Mouse (Mus musculus) liver, embryonic 14.5 days (tissue): ENCODE results near the gene Gmnn. TPM values are rescaled to one million over a fixed set of nuclear protein-coding genes. Genes with fewer than 3 reads are reported as not detected.
"Not testable (repeated sequence)": the region's sequence is repeated elsewhere in the genome, so short reads cannot be mapped to it uniquely, and the experiment has no call there.

ENCODE experiments used
- ATAC-seq: fragments of 200-750 bp; cut with Nextera tagmentation; 2 replicates; pipeline ENCODE4 v1.8.0; 2017; ENCODE audit warnings: moderate number of reproducible peaks, mild to moderate bottlenecking, moderate library complexity; ENCODE audit not compliant: insufficient read depth
- DNase-seq, 3 experiments: peaks; one replicate each; pipeline ENCODE4 v3.0.0-alpha.2; 2012 to 2013; ENCODE audit warnings: low read depth in 3 of 3, low spot score in 3 of 3
- H3K27ac ChIP-seq: fragments of 300-500 bp; sonication (generic); 2 replicates; pipeline ENCODE4 v1.5.1; 2014; ENCODE audit warnings: moderate library complexity, mild to moderate bottlenecking, control low read depth, inconsistent platforms
- H3K27me3 ChIP-seq: fragments of 300-500 bp; sonication (generic); 2 replicates; pipeline ENCODE4 v1.6.1; 2014; ENCODE audit warnings: mild to moderate bottlenecking, low read length, moderate library complexity; ENCODE audit not compliant: control insufficient read depth, insufficient read depth
- H3K36me3 ChIP-seq: fragments of 300-500 bp; sonication (generic); replicated peaks from 2 replicates; pipeline ENCODE4 v1.6.1; 2014; ENCODE audit warnings: low read depth; ENCODE audit not compliant: control insufficient read depth, insufficient read depth
- H3K4me1 ChIP-seq, 2 experiments: fragments of 200-500 bp in 1 of 2; fragments of 300-500 bp in 1 of 2; sonication (generic) in 1 of 2; replicated peaks; 2 replicates each; pipeline ENCODE4 v1.6.1; 2012 to 2014; ENCODE audit warnings: antibody characterized with exemption in 1 of 2, inconsistent platforms in 1 of 2, low read length in 1 of 2; ENCODE audit not compliant: control insufficient read depth in 2 of 2, insufficient read depth in 2 of 2
- H3K4me2 ChIP-seq: fragments of 300-500 bp; sonication (generic); 2 replicates; pipeline ENCODE4 v1.6.1; 2014; ENCODE audit warnings: low read depth, mild to moderate bottlenecking, control low read depth, moderate library complexity
- H3K4me3 ChIP-seq, 2 experiments: fragments of 200-500 bp in 1 of 2; fragments of 300-500 bp in 1 of 2; sonication (generic) in 1 of 2; 2 replicates each; pipeline ENCODE4 v1.5.1; 2012 to 2014; ENCODE audit warnings: low read depth in 2 of 2, low read length in 2 of 2, mild to moderate bottlenecking in 2 of 2, control low read depth in 1 of 2, inconsistent platforms in 1 of 2, moderate library complexity in 1 of 2; ENCODE audit not compliant: insufficient read depth in 1 of 2
- H3K9ac ChIP-seq: fragments of 300-500 bp; sonication (generic); replicated peaks from 2 replicates; pipeline ENCODE4 v1.6.1; 2014; ENCODE audit warnings: mild to moderate bottlenecking, control low read depth, moderate library complexity
- H3K9me3 ChIP-seq: fragments of 300-500 bp; sonication (generic); 2 replicates; pipeline ENCODE4 v1.6.1; 2016; ENCODE audit warnings: low read length, mixed read lengths; ENCODE audit not compliant: control insufficient read depth
- CTCF ChIP-seq: IDR thresholded peaks from 2 replicates; pipeline ENCODE4 v1.5.1; 2016; ENCODE audit warnings: antibody characterized with exemption, low read depth, control low read depth
- EP300 ChIP-seq: IDR thresholded peaks from 2 replicates; pipeline ENCODE4 v1.6.1; 2016; ENCODE audit warnings: antibody characterized with exemption, low read depth
- WGBS: fragments of 180-500 bp; shearing (Covaris S2); extraction: QIAGEN DNeasy Blood & Tissue Kit; methylation state at CpG from one replicate; pipeline ENCODE4 v1.1.7; 2014; ENCODE audit not compliant: insufficient replicate concordance; 5-methylcytosine and 5-hydroxymethylcytosine counted together
- polyA plus RNA-seq, 2 experiments: library from polyadenylated mRNA; depleted of rRNA in 1 of 2; stranded (reverse) in 1 of 2; unstranded in 1 of 2; fragments of >200 nt; fragmentation: Nextera tagmentation in 1 of 2; extraction: Ambion mirVana in 1 of 2; gene quantifications; 2 replicates each; pipeline versions ENCODE4 v1.2.1 to v1.2.3; 2012 to 2014

Gene Gmnn
- polyA plus RNA-seq, 2 experiments = 65.7 to 149 TPM

GRCm38 (mm10) chr13:24781916-24782315, 20.2 kb upstream of the Gmnn start:
- no peak overlapping the region for H3K9ac ChIP-seq
- H3K4me3 ChIP-seq = no peak overlapping the region
- no peaks in the 10 kb centered on the region for H3K4me1 ChIP-seq
- 54% methylated on average over 5 of the region's 5 CpGs for WGBS
- H3K9me3 ChIP-seq = no peaks in the 10 kb centered on the region
- TF ChIP-seq CTCF (no peak), EP300 (no peak)
- ATAC-seq (no peak), DNase-seq (no peak)
- no peak overlapping the region for H3K27ac ChIP-seq
- H3K27me3 ChIP-seq = no peaks in the 10 kb centered on the region
- H3K36me3 ChIP-seq = no peaks in the 10 kb centered on the region
- no peak overlapping the region for H3K4me2 ChIP-seq

- TF ChIP-seq CTCF (no peak), EP300 (no peak)
- 48% methylated on average over 8 of the region's 8 CpGs for WGBS
- H3K4me2 ChIP-seq = no peak overlapping the region
- ATAC-seq (no peak), DNase-seq (no peak)
- H3K9ac ChIP-seq = no peak overlapping the region
- H3K4me1 ChIP-seq = no peaks in the 10 kb centered on the region
- no peak overlapping the region for H3K4me3 ChIP-seq
- H3K27me3 ChIP-seq = no peaks in the 10 kb centered on the region
- H3K9me3 ChIP-seq = no peaks in the 10 kb centered on the region
- H3K36me3 ChIP-seq = no peaks in the 10 kb centered on the region
- H3K27ac ChIP-seq = no peak overlapping the region
Measured at GRCm38 (mm10) chr13:24778706-24779380, 17.1 kb upstream of the Gmnn start.

GRCm38 (mm10) chr13:24778026-24778425, 16.3 kb upstream of the Gmnn start:
- Histone ChIP-seq H3K27ac (no peak overlapping the region), H3K4me2 (no peak overlapping the region), H3K36me3 (no peaks in the 10 kb centered on the region), H3K4me1 (no peaks in the 10 kb centered on the region), H3K27me3 (no peaks in the 10 kb centered on the region), H3K9ac (no peak overlapping the region), H3K4me3 (no peak overlapping the region), H3K9me3 (no peaks in the 10 kb centered on the region)
- DNase-seq (no peak), ATAC-seq (no peak)
- TF ChIP-seq CTCF = no peak
- TF ChIP-seq EP300 = no peak
- WGBS = 47% methylated on average over 2 of the region's 2 CpGs

GRCm38 (mm10) chr13:24776146-24776844, 14.6 kb upstream of the Gmnn start:
- no peaks in the 10 kb centered on the region for H3K9me3 ChIP-seq
- TF ChIP-seq CTCF (peak; percentile 96), EP300 (no peak)
- no peaks in the 10 kb centered on the region for H3K27me3 ChIP-seq
- no peak overlapping the region for H3K27ac ChIP-seq
- H3K4me3 ChIP-seq = no peak overlapping the region
- peak; percentile 53; the same call in 1 of the 2 replicates for ATAC-seq
- WGBS = 39% methylated on average over 7 of the region's 7 CpGs
- no peaks in the 10 kb centered on the region for H3K4me1 ChIP-seq
- H3K4me2 ChIP-seq = no peak overlapping the region
- peak; percentile 50 to 67 (median 57) for DNase-seq
- H3K9ac ChIP-seq = no peak overlapping the region
- H3K36me3 ChIP-seq = no peaks in the 10 kb centered on the region

GRCm38 (mm10) chr13:24771482-24771881, 9.8 kb upstream of the Gmnn start:
- H3K36me3 ChIP-seq, H3K4me1 ChIP-seq, H3K4me2 ChIP-seq, H3K27me3 ChIP-seq, H3K4me3 ChIP-seq, H3K9ac ChIP-seq, ATAC-seq, H3K9me3 ChIP-seq, H3K27ac ChIP-seq, DNase-seq: not testable (repeated sequence)
- whole genome bisulfite sequencing = 87% methylated on average over 10 of the region's 10 CpGs

- not testable (repeated sequence) for H3K27ac ChIP-seq, H3K4me1 ChIP-seq, H3K9ac ChIP-seq, H3K4me3 ChIP-seq, H3K4me2 ChIP-seq, H3K36me3 ChIP-seq, ATAC-seq, H3K27me3 ChIP-seq, DNase-seq, H3K9me3 ChIP-seq
- 61% methylated on average over 4 of the region's 4 CpGs for WGBS
Measured at GRCm38 (mm10) chr13:24767809-24768208, 6.1 kb upstream of the Gmnn start.
